Mouse (Mus musculus) megakaryocyte, embryonic 14.5 days (primary cell): Measurements from ENCODE around the gene Ostn. TPM values are rescaled to one million over a fixed set of nuclear protein-coding genes. Genes with fewer than 3 reads are reported as not detected.

Experiments used
- H3K27me3 ChIP-seq: replicated peaks from 2 replicates; pipeline ENCODE3; 2012; ENCODE audit warnings: inconsistent platforms
- H3K36me3 ChIP-seq: replicated peaks from 2 replicates; pipeline ENCODE3; 2012; ENCODE audit warnings: low read length, inconsistent platforms, mixed read lengths
- H3K4me1 ChIP-seq: 2 replicates; pipeline ENCODE4 v1.6.1; 2012; ENCODE audit warnings: inconsistent platforms
- H3K4me3 ChIP-seq: replicated peaks from 2 replicates; pipeline ENCODE3; 2012; ENCODE audit warnings: moderate library complexity, mild to moderate bottlenecking, inconsistent platforms
- H3K9me3 ChIP-seq: 2 replicates; pipeline ENCODE4 v1.6.1; 2012; ENCODE audit warnings: inconsistent platforms
- FLI1 ChIP-seq: IDR thresholded peaks from 2 replicates; pipeline ENCODE4 v1.6.1; 2012; ENCODE audit warnings: low read length, inconsistent platforms, mixed read lengths
- GATA1 ChIP-seq: IDR thresholded peaks from 3 replicates; pipeline ENCODE4 v1.6.1; 2012; ENCODE audit warnings: mixed read lengths, low read length, inconsistent platforms, borderline replicate concordance
- polyA plus RNA-seq: library from polyadenylated mRNA; stranded (reverse); fragments of >175 nt; gene quantifications from 2 replicates; pipeline ENCODE4 v1.2.3, GENCODE M21; 2012; ENCODE audit warnings: low replicate concordance; ENCODE audit not compliant: insufficient read depth

Gene Ostn
- polyA plus RNA-seq, 1 experiment, result not detected

- Histone ChIP-seq H3K36me3 (no peaks in the 10 kb centered on the region), H3K4me3 (no peak overlapping the region), H3K27me3 (no peaks in the 10 kb centered on the region)
Observed at GRCm38 (mm10) chr16:27349878-27350532, 42.7 kb downstream of the Ostn start.

GRCm38 (mm10) chr16:27354464-27354863, 47.2 kb downstream of the Ostn start:
- Histone ChIP-seq H3K27me3 (no peaks in the 10 kb centered on the region), H3K4me3 (peak overlapping the region; percentile 21), H3K4me1 (peaks cover 5% of the 10 kb centered on the region; the same call in 1 of the 2 replicates), H3K36me3 (no peaks in the 10 kb centered on the region), H3K9me3 (no peaks in the 10 kb centered on the region)
- TF ChIP-seq FLI1, result no peak
- no peak for TF ChIP-seq GATA1

More at GRCm38 (mm10) chr16:27349878-27350532, 42.7 kb downstream of the Ostn start:
- Histone ChIP-seq H3K9me3 (no peaks in the 10 kb centered on the region), H3K4me1 (peaks cover 15% of the 10 kb centered on the region)
- TF ChIP-seq GATA1, result no peak
- no peak for TF ChIP-seq FLI1

DNA sequence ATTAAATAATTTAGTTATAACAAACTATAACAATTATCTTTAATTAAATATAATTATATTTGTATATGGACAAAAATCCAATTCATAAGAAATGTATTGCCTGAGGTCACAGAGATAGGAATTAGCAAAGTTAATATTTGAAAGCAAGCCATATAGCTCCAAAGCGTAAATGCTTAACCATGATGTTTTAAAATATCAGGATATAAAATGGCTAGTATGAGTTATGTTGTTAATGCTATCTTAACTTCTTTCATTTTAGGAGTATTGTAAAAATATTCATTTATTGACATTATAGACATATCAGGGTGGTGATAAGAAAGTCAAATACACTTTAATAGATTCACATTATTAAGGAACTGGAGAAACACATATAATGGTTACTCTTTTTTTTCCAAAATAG, 52.8 kb downstream of the Ostn start:
- Histone ChIP-seq H3K9me3 (no peaks in the 10 kb centered on the region), H3K4me3 (no peak overlapping the region), H3K27me3 (no peaks in the 10 kb centered on the region), H3K36me3 (no peaks in the 10 kb centered on the region), H3K4me1 (no peaks in the 10 kb centered on the region)
- TF ChIP-seq GATA1 (no peak), FLI1 (no peak)

DNA sequence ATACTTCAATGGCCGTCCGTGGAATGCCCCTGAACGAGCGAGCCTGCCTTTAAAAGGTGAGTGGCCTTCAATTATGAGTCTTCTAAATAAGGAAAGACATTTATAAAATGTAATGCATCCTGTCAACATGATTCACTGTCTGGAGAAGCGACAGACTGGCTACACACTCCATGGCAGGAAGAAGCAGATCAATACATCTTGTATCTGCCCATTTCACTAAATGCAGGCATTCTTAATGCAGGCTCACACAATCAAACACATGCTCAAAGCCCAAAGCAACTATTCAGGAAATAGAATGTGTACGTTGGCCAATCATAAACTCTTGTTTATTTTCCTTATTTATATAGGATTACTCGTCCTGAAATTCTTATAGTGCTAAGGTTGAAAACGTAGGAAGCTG, 62.9 kb downstream of the Ostn start, which contains the start of gene Uts2b:
Gene Uts2b (minus strand): TSS at position 49 of the 400 bp plus-strand sequence.
- Histone ChIP-seq H3K36me3 (no peaks in the 10 kb centered on the region), H3K9me3 (no peaks in the 10 kb centered on the region), H3K4me3 (no peak within 1 kb of the TSS), H3K27me3 (no peaks in the 10 kb centered on the region), H3K4me1 (peaks cover 17% of the 10 kb centered on the region)
- TF ChIP-seq GATA1 (no peak), FLI1 (no peak)

DNA sequence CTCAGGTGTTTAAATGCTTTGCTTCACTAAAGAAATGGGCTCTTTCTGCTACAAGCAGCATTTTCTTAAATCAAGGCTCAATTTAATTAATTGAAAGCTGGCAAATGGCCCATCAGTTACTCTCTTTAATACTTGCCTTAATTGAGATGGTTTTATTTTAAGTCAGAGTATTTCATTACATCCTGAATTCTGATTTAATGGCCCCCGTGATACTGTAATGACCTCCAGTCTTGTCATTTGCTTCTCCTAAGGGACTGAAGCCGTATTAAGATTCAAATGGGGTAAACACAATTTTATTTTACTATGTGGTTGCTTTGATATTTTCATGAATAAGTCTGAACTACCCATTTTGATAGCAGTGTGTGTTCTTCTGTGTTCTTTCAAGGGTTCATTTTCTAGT, 63.4 kb downstream of the Ostn start:
- TF ChIP-seq GATA1 (no peak), FLI1 (no peak)
- H3K4me1 ChIP-seq, result peaks cover 19% of the 10 kb centered on the region
- H3K9me3 ChIP-seq, result no peaks in the 10 kb centered on the region
- no peak overlapping the region for H3K4me3 ChIP-seq
- no peaks in the 10 kb centered on the region for H3K36me3 ChIP-seq
- no peaks in the 10 kb centered on the region for H3K27me3 ChIP-seq

GRCm38 (mm10) chr16:27374139-27374538, 66.8 kb downstream of the Ostn start:
- no peaks in the 10 kb centered on the region for H3K36me3 ChIP-seq
- TF ChIP-seq GATA1, result no peak
- TF ChIP-seq FLI1, result no peak

GRCm38 (mm10) chr16:27375318-27375717, 68.0 kb downstream of the Ostn start:
- no peaks in the 10 kb centered on the region for H3K36me3 ChIP-seq
- H3K4me3 ChIP-seq, result no peak overlapping the region
- peaks cover 10% of the 10 kb centered on the region for H3K9me3 ChIP-seq
- H3K4me1 ChIP-seq, result peaks cover 18% of the 10 kb centered on the region
- TF ChIP-seq FLI1, result no peak
- no peak for TF ChIP-seq GATA1
- no peaks in the 10 kb centered on the region for H3K27me3 ChIP-seq

More at GRCm38 (mm10) chr16:27374139-27374538, 66.8 kb downstream of the Ostn start:
- no peak overlapping the region for H3K4me3 ChIP-seq
- peaks cover 18% of the 10 kb centered on the region for H3K4me1 ChIP-seq
- peaks cover 10% of the 10 kb centered on the region for H3K9me3 ChIP-seq
- no peaks in the 10 kb centered on the region for H3K27me3 ChIP-seq

- no peaks in the 10 kb centered on the region for H3K27me3 ChIP-seq
- no peak overlapping the region for H3K4me3 ChIP-seq
- peaks cover 10% of the 10 kb centered on the region for H3K9me3 ChIP-seq
- no peak for TF ChIP-seq FLI1
- no peak for TF ChIP-seq GATA1
- H3K36me3 ChIP-seq, result no peaks in the 10 kb centered on the region
- H3K4me1 ChIP-seq, result peaks cover 18% of the 10 kb centered on the region
Observed at GRCm38 (mm10) chr16:27376556-27376955, 69.3 kb downstream of the Ostn start.

DNA sequence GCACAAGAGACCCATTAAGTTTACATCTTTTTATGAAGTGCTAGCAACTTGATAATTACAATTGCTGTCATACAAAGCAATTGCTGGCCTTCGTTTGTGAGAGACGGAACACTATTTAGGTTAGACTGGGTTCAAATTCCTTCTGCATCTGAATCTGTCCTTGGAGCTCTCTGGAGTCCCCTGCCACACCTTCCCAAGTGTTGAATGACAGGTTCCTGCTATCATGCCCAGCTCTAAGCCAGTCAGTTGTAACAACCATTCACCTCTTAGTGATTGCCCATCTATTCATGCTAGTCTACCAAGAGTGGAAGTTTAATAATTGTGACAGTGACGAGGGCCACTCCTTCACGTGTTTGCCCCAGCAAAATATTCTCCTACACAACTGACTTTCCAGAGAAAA, 74.9 kb downstream of the Ostn start:
- H3K36me3 ChIP-seq, result no peaks in the 10 kb centered on the region
- no peak for TF ChIP-seq GATA1
- TF ChIP-seq FLI1, result no peak
- peaks cover 10% of the 10 kb centered on the region for H3K9me3 ChIP-seq
- peaks cover 8% of the 10 kb centered on the region for H3K4me1 ChIP-seq
- H3K4me3 ChIP-seq, result no peak overlapping the region
- H3K27me3 ChIP-seq, result no peaks in the 10 kb centered on the region

- Histone ChIP-seq H3K9me3 (no peaks in the 10 kb centered on the region), H3K27me3 (no peaks in the 10 kb centered on the region), H3K4me3 (no peak overlapping the region), H3K36me3 (no peaks in the 10 kb centered on the region), H3K4me1 (peaks cover 24% of the 10 kb centered on the region)
- TF ChIP-seq GATA1 (no peak), FLI1 (no peak)
Observed at GRCm38 (mm10) chr16:27384893-27385603, 77.8 kb downstream of the Ostn start.

- no peak for TF ChIP-seq GATA1
- TF ChIP-seq FLI1, result no peak
- H3K9me3 ChIP-seq, result no peaks in the 10 kb centered on the region
- no peak overlapping the region for H3K4me3 ChIP-seq
- no peaks in the 10 kb centered on the region for H3K27me3 ChIP-seq
- H3K4me1 ChIP-seq, result peaks cover 30% of the 10 kb centered on the region
- no peaks in the 10 kb centered on the region for H3K36me3 ChIP-seq
Observed at GRCm38 (mm10) chr16:27385649-27386048, 78.4 kb downstream of the Ostn start.
